Mouse (Mus musculus) gastrocnemius, adult 2 months (tissue): ENCODE measurements at regions not wholly inside any gene's neighbourhood (a gene's known extent, or its start where the extent isn't known, plus 50 kb on each side); places are given as distances from the start of the nearest gene placed in this dataset.

Experiments used
- DNase-seq: peaks from one replicate; pipeline ENCODE4 v3.0.0; 2022
- H3K27ac ChIP-seq: fragments of 200-600 bp; 2 replicates; pipeline ENCODE4 v1.8.1; 2022; ENCODE audit warnings: mild to moderate bottlenecking
- H3K4me3 ChIP-seq: fragments of 200-600 bp; 2 replicates; pipeline ENCODE4 v1.8.1; 2022; ENCODE audit warnings: mild to moderate bottlenecking, moderate library complexity
- CTCF ChIP-seq: fragments of 200-600 bp; IDR thresholded peaks from 2 replicates; pipeline ENCODE4 v1.8.1; 2022; ENCODE audit warnings: antibody characterized with exemption, mild to moderate bottlenecking, moderate library complexity
- intact Hi-C: fragments of 180-260 bp; cut with DNase I; formaldehyde crosslinking; loops from one replicate; pipeline ENCODE4 v1.15.1; 2025

DNA sequence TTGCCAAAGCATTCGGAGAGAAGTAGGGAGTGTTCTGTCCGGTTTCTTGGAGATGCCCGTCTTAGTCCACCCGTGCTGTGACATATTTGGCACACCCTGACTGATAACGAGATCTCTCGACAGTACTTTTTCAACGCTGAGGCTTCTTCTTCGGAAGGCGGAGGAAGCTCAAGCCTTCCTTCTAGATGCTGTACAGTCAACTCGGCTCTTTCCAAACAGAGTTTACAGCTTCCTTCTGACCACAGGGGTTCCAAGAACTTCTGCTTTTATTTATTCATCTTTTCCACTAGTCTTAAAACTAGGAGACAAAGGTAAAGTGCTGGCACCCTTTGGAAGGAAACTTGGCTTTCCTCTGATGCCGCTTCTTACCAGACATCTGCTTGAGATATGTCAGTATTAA lies 96.8 kb downstream of the Dkk1 start:
- intact Hi-C loops, result no loop called here
- H3K27ac ChIP-seq, result no peak overlapping the region
- TF ChIP-seq CTCF, result no peak
- no peak for DNase-seq
- no peak overlapping the region for H3K4me3 ChIP-seq

DNA sequence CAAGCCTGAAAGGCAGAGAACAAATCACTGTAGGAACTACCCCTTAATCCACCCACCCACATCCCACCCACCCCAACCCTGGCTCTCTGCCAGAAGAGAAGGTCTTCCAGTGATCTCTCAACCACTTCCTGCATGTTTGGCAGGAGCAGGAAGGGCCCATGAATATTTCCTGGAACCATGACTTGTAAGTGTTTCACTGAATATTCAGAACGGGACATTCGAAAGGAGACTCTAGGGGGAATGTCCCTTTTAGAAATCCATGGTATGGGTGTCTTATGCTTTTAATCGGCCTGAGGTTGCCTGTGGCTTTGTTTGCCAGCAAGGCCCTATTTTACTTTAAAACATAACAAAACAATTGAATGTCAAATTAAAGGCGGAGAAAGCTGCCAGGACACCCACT lies 66.0 kb downstream of the Dkk1 start:
- DNase-seq, result no peak
- Histone ChIP-seq H3K4me3 (no peak overlapping the region), H3K27ac (no peak overlapping the region)
- no peak for TF ChIP-seq CTCF
- intact Hi-C loops, result no loop called here

DNA sequence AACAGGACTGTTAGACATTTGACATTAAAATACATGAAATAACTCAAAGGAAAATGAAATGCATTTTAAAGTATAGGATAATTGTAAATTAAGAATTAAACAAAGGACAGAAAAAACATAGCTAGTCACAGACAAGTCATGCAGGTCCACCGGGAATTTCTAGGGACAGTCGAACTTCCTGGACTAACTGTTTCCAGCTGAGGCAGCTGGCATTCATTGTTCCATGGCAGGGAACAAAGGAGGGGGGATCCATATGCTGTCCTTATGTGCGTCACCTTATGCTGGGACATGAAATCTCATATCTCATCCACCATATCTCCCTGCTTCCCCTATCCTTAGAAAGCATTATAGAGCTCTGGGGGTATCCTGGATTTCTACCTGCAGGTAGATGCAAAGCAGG lies 59.7 kb downstream of the Dkk1 start:
- H3K27ac ChIP-seq, result no peak overlapping the region
- TF ChIP-seq CTCF, result no peak
- no peak overlapping the region for H3K4me3 ChIP-seq
- no peak for DNase-seq
- intact Hi-C loops, result no loop called here

DNA sequence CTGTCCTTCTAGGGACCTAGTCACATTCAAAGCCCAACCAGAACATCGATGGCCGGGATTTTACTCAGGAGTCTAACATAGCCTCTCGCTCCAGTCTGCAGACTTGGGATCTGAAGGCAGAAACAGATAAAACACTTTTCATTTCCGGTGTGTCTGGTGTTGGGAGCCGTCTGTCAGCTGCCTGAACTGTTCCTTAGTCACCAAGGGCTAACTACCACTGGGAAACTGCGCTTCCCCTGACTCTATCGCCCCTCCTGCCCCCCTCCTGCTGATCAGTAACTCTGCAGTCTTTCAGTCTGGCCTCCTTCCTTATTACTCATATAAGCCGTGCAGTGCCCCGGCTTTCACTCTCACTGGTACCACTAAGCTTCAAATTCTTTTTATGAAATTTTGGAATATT lies 58.5 kb downstream of the Dkk1 start:
- TF ChIP-seq CTCF, result no peak
- intact Hi-C loops, result no loop called here
- no peak overlapping the region for H3K4me3 ChIP-seq
- H3K27ac ChIP-seq, result no peak overlapping the region
- DNase-seq, result no peak
